Comparison of ENCODE assay signal across 19 mouse cellular contexts in genomic region chr11:53810156-53810555, GRCm38 (mm10). TPM values are rescaled to one million over a fixed set of nuclear protein-coding genes. Genes with fewer than 3 reads are reported as not detected.
"Had no signal": no experiment of that assay in that cellular context is flagged by ENCODE, and none has a peak within 500 bp of the region (broad histone marks: within the 10 kb centered on the region; RNA-seq: fewer than 3 reads in every experiment).

No protein-coding gene starts in this region.

- H3K27me3 ChIP-seq: limb, embryonic 13.5 days; neural tube, embryonic 12.5 days had no signal

- H3K4me3 ChIP-seq: limb, embryonic 13.5 days; midbrain, embryonic 10.5 days; myocyte; neural tube, embryonic 12.5 days had no signal

- H3K4me2 ChIP-seq: limb, embryonic 13.5 days; neural tube, embryonic 12.5 days had no signal

- DNase-seq: kidney, adult 9 months; left cerebral cortex, postnatal 4 days; lung, postnatal 4 days; midbrain, embryonic 14.5 days; retina, postnatal 1 day; right cerebral cortex, postnatal 4 days; spleen, adult 18-20 months; thymus, adult 18-20 months; thymus, postnatal 14 days had no signal

- H3K36me3 ChIP-seq: limb, embryonic 13.5 days; midbrain, embryonic 10.5 days; neural tube, embryonic 12.5 days had no signal

- H3K27ac ChIP-seq: kidney, postnatal 0 days; limb, embryonic 13.5 days; liver, embryonic 14.5 days; midbrain, embryonic 10.5 days; neural tube, embryonic 12.5 days had no signal

- H3K9me3 ChIP-seq: limb, embryonic 13.5 days; midbrain, embryonic 10.5 days; neural tube, embryonic 12.5 days had no signal

- H3K4me1 ChIP-seq: midbrain, embryonic 10.5 days; neural tube, embryonic 12.5 days had no signal

- H3K9ac ChIP-seq: limb, embryonic 13.5 days; liver, embryonic 14.5 days; neural tube, embryonic 12.5 days had no signal

RNA-seq across cellular contexts. Expression of gene Gm17334, which starts 37.2 kb away (rescaled TPM):
- total RNA-seq: layer of hippocampus, postnatal 10 days; left cerebral cortex, postnatal 4 days; liver, adult 2 months; megakaryocyte, adult 5-6 weeks; neutrophil, adult 5-6 weeks had no signal
- polyA plus RNA-seq: liver, embryonic 14.5 days; midbrain, embryonic 10.5 days; neural tube, embryonic 12.5 days had no signal

RNA-seq across cellular contexts. Expression of gene Gm12216, which starts 48.9 kb away (rescaled TPM):
- polyA plus RNA-seq: neural tube, embryonic 12.5 days had no signal
